Mouse (Mus musculus) hindbrain, embryonic 11.5 days (tissue): Measurements from ENCODE around the gene Kcnj14. TPM values are rescaled to one million over a fixed set of nuclear protein-coding genes. Genes with fewer than 3 reads are reported as not detected.

ENCODE experiments used
- ATAC-seq: fragments of 200-750 bp; cut with Nextera tagmentation; 2 replicates; pipeline ENCODE4 v1.8.0; 2017; ENCODE audit warnings: mild to moderate bottlenecking, moderate TSS enrichment, moderate library complexity; ENCODE audit not compliant: low FRiP score
- DNase-seq: peaks from one replicate; pipeline ENCODE4 v3.0.0-alpha.2; 2015; ENCODE audit warnings: low spot score
- H3K27ac ChIP-seq: fragments of 300-500 bp; sonication (generic); 2 replicates; pipeline ENCODE4 v1.5.1; 2014; ENCODE audit warnings: mild to moderate bottlenecking, low read depth, low read length
- H3K27me3 ChIP-seq: fragments of 300-500 bp; sonication (generic); 2 replicates; pipeline ENCODE4 v1.6.1; 2014; ENCODE audit warnings: mild to moderate bottlenecking, low read length, moderate library complexity, mixed read lengths; ENCODE audit not compliant: control insufficient read depth, insufficient read depth
- H3K36me3 ChIP-seq: fragments of 300-500 bp; sonication (generic); 2 replicates; pipeline ENCODE4 v1.6.1; 2014; ENCODE audit warnings: mild to moderate bottlenecking, low read length, moderate library complexity, mixed read lengths; ENCODE audit not compliant: control insufficient read depth, insufficient read depth
- H3K4me1 ChIP-seq: fragments of 300-500 bp; sonication (generic); replicated peaks from 2 replicates; pipeline ENCODE4 v1.6.1; 2014; ENCODE audit warnings: low read length, mixed read lengths; ENCODE audit not compliant: control insufficient read depth, insufficient read depth
- H3K4me2 ChIP-seq: fragments of 300-500 bp; sonication (generic); replicated peaks from 2 replicates; pipeline ENCODE4 v1.6.1; 2014; ENCODE audit warnings: mild to moderate bottlenecking, low read depth, low read length
- H3K4me3 ChIP-seq: fragments of 300-500 bp; sonication (generic); 2 replicates; pipeline ENCODE4 v1.5.1; 2014; ENCODE audit warnings: low read depth, low read length
- H3K9ac ChIP-seq: fragments of 300-500 bp; sonication (generic); 2 replicates; pipeline ENCODE4 v1.6.1; 2014; ENCODE audit warnings: low read depth, low read length
- H3K9me3 ChIP-seq: fragments of 300-500 bp; sonication (generic); 2 replicates; pipeline ENCODE4 v1.6.1; 2016; ENCODE audit warnings: low read length; ENCODE audit not compliant: control insufficient read depth
- WGBS: fragments of 180-500 bp; shearing (Covaris S2); extraction: QIAGEN DNeasy Blood & Tissue Kit; methylation state at CpG from one replicate; pipeline ENCODE4 v1.1.7; 2014; 5-methylcytosine and 5-hydroxymethylcytosine counted together
- polyA plus RNA-seq: library from polyadenylated mRNA; unstranded; fragments of >200 nt; fragmentation: Nextera tagmentation; extraction: Ambion mirVana; gene quantifications from 2 replicates; pipeline ENCODE4 v1.2.1, GENCODE M21; 2014

The Kcnj14 gene
- polyA plus RNA-seq, 1 experiment from 2014 or later, result 0.48 TPM

GRCm38 (mm10) chr7:45796950-45797349, 27.6 kb downstream of the Kcnj14 start:
- 0 out of 2 replicates have a peak, but pooled peaks cover 5% of the 10 kb centered on the region for H3K36me3 ChIP-seq
- H3K27ac ChIP-seq, result no peak overlapping the region
- no peak overlapping the region for H3K9ac ChIP-seq
- H3K27me3 ChIP-seq, result peaks cover 29% of the 10 kb centered on the region
- 0 out of 2 replicates have a peak overlapping the region, but pooled peaks have one; percentile 63 for H3K4me2 ChIP-seq
- peaks cover 9% of the 10 kb centered on the region for H3K4me1 ChIP-seq
- ATAC-seq, result no peak
- WGBS, result 40% methylated on average over 6 of the region's 6 CpGs
- no peak overlapping the region for H3K4me3 ChIP-seq
- no peaks in the 10 kb centered on the region for H3K9me3 ChIP-seq
- DNase-seq, result no peak

- Histone ChIP-seq H3K4me1 (peaks cover 9% of the 10 kb centered on the region), H3K27ac (no peak overlapping the region), H3K9ac (no peak overlapping the region), H3K4me2 (no peak overlapping the region), H3K27me3 (peaks cover 27% of the 10 kb centered on the region), H3K9me3 (no peaks in the 10 kb centered on the region), H3K36me3 (peaks cover 7% of the 10 kb centered on the region; the same call in 1 of the 2 replicates), H3K4me3 (no peak overlapping the region)
- WGBS, result 93% methylated on average over 24 of the region's 29 CpGs
- no peak for DNase-seq
- no peak for ATAC-seq
Observed at GRCm38 (mm10) chr7:45794971-45795370, 29.6 kb downstream of the Kcnj14 start.

- Histone ChIP-seq H3K9ac (no peak overlapping the region), H3K4me1 (peaks cover 9% of the 10 kb centered on the region), H3K27ac (no peak overlapping the region), H3K9me3 (no peaks in the 10 kb centered on the region), H3K27me3 (peaks cover 25% of the 10 kb centered on the region), H3K4me2 (no peak overlapping the region), H3K4me3 (no peak overlapping the region), H3K36me3 (peaks cover 16% of the 10 kb centered on the region)
- no peak for ATAC-seq
- no peak for DNase-seq
- WGBS, result 92% methylated on average over 28 of the region's 44 CpGs
Observed at GRCm38 (mm10) chr7:45793969-45794585, 30.5 kb downstream of the Kcnj14 start.

GRCm38 (mm10) chr7:45793240-45793639, 31.3 kb downstream of the Kcnj14 start:
- DNase-seq, result no peak
- no peak for ATAC-seq
- no peak overlapping the region for H3K4me3 ChIP-seq
- H3K9me3 ChIP-seq, result no peaks in the 10 kb centered on the region
- H3K4me2 ChIP-seq, result no peak overlapping the region
- H3K27ac ChIP-seq, result no peak overlapping the region
- H3K36me3 ChIP-seq, result peaks cover 16% of the 10 kb centered on the region
- peaks cover 4% of the 10 kb centered on the region for H3K4me1 ChIP-seq
- H3K9ac ChIP-seq, result no peak overlapping the region
- WGBS, result 83% methylated on average over 20 of the region's 24 CpGs
- peaks cover 19% of the 10 kb centered on the region for H3K27me3 ChIP-seq

GRCm38 (mm10) chr7:45791756-45792490, 32.7 kb downstream of the Kcnj14 start:
- no peak overlapping the region for H3K4me3 ChIP-seq
- no peaks in the 10 kb centered on the region for H3K4me1 ChIP-seq
- H3K27ac ChIP-seq, result no peak overlapping the region
- ATAC-seq (no peak), DNase-seq (no peak)
- WGBS, result 73% methylated on average over 17 of the region's 17 CpGs
- H3K36me3 ChIP-seq, result peaks cover 16% of the 10 kb centered on the region
- peaks cover 6% of the 10 kb centered on the region for H3K27me3 ChIP-seq
- H3K4me2 ChIP-seq, result no peak overlapping the region
- no peaks in the 10 kb centered on the region for H3K9me3 ChIP-seq
- no peak overlapping the region for H3K9ac ChIP-seq

GRCm38 (mm10) chr7:45790721-45791120, 33.9 kb downstream of the Kcnj14 start:
- 89% methylated on average over 6 of the region's 6 CpGs for WGBS
- H3K9ac ChIP-seq, result no peak overlapping the region

GRCm38 (mm10) chr7:45787642-45788041, 36.9 kb downstream of the Kcnj14 start:
- ATAC-seq (no peak), DNase-seq (no peak)
- H3K27me3 ChIP-seq, result no peaks in the 10 kb centered on the region
- H3K9me3 ChIP-seq, result no peaks in the 10 kb centered on the region
- no peak overlapping the region; the same call in 1 of the 2 replicates for H3K4me2 ChIP-seq
- no peak overlapping the region for H3K9ac ChIP-seq
- 85% methylated on average over 22 of the region's 22 CpGs for WGBS
- H3K4me1 ChIP-seq, result peaks cover 6% of the 10 kb centered on the region; the same call in 1 of the 2 replicates
- no peak overlapping the region for H3K27ac ChIP-seq
- no peak overlapping the region; the same call in 1 of the 2 replicates for H3K4me3 ChIP-seq
- peaks cover 11% of the 10 kb centered on the region for H3K36me3 ChIP-seq

More at GRCm38 (mm10) chr7:45790721-45791120, 33.9 kb downstream of the Kcnj14 start:
- Histone ChIP-seq H3K27me3 (peaks cover 2% of the 10 kb centered on the region), H3K9me3 (no peaks in the 10 kb centered on the region), H3K4me2 (no peak overlapping the region), H3K36me3 (peaks cover 13% of the 10 kb centered on the region), H3K4me3 (no peak overlapping the region), H3K4me1 (0 out of 2 replicates have a peak, but pooled peaks cover 3% of the 10 kb centered on the region), H3K27ac (no peak overlapping the region)
- ATAC-seq (no peak), DNase-seq (no peak)

GRCm38 (mm10) chr7:45786661-45787413, 37.7 kb downstream of the Kcnj14 start:
- Histone ChIP-seq H3K9ac (peak overlapping the region; percentile 86; the same call in 1 of the 2 replicates), H3K27me3 (no peaks in the 10 kb centered on the region), H3K36me3 (peaks cover 11% of the 10 kb centered on the region), H3K4me1 (peaks cover 6% of the 10 kb centered on the region; the same call in 1 of the 2 replicates), H3K4me2 (peak overlapping the region; percentile 79), H3K9me3 (no peaks in the 10 kb centered on the region), H3K27ac (peak overlapping the region; percentile 39; the same call in 1 of the 2 replicates), H3K4me3 (peak overlapping the region; percentile 77)
- DNase-seq (peak; percentile 59), ATAC-seq (peak; percentile 26)
- WGBS, result 5% methylated on average over 17 of the region's 17 CpGs
